Mouse (Mus musculus): ENCODE measurements around the gene Med4. TPM values are rescaled to one million over a fixed set of nuclear protein-coding genes. Genes with fewer than 3 reads are reported as not detected.

Med4 gene
- polyA plus RNA-seq, 1 experiment, result 43.5 TPM

GRCm38 (mm10) chr14:73552341-73553121, 42.7 kb downstream of the Med4 start:
- peak; percentile 77 to 96 for DNase-seq (ENCODE audit: extremely low spot score in 1 of 2, low spot score in 1 of 2)

DNA sequence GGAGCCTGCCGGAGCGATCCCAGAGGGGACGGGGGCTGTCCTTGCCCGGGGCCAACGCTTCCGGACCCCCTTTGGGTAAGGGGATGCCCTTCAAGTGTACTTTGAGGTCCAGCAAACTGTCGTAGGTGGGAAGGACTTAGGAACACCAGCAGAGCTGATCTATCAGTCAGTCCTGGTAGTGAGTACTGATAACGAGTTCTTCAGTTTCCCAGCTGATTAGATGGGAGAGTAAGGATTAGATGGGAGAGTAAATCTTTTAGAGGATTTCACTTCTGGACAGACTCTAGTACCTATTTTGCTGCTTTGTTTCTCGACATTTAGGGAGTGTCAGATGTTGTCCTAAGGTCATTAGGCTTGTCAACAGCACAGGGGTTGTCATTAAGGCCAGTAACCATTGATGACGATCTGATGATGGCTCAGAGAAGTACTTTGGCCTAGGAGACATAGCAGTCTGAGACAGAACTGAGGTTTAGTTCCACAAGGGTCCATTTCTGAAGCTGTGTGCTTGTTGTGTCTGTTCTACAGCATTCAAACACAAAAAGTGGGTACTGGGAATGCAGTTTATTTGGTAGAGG, 43.4 kb downstream of the Med4 start:
- no peak for DNase-seq (ENCODE audit: extremely low spot score in 1 of 2, low spot score in 1 of 2)

Other genes starting within 250 kb of the Med4 start
- gene Rb1, start 184.2 kb upstream of the Med4 start, polyA plus RNA-seq (2012; rRNA removed), result 24.3 and 27.2 TPM in 2 replicates
- gene Itm2b, start 124.7 kb upstream of the Med4 start, polyA plus RNA-seq (2012; rRNA removed), result 1,263 and 1,284 TPM in 2 replicates
- gene Sucla2, start 15.3 kb downstream of the Med4 start, polyA plus RNA-seq (2012; rRNA removed), result 102 and 127 TPM in 2 replicates
- gene Nudt15, start 38.2 kb downstream of the Med4 start, polyA plus RNA-seq (2012; rRNA removed), result 3.6 and 3.9 TPM in 2 replicates
- gene Gm21750, start 151.2 kb downstream of the Med4 start, polyA plus RNA-seq (2012; rRNA removed), result not detected in 2 replicates

Data from frontal cortex, adult 2 months (tissue).